Mouse (Mus musculus) erythroblast, embryonic 14.5 days (primary cell): Measurements from ENCODE around the gene Col23a1. TPM values are rescaled to one million over a fixed set of nuclear protein-coding genes. Genes with fewer than 3 reads are reported as not detected.

Experiments
- H3K27me3 ChIP-seq: 2 replicates; pipeline ENCODE4 v1.6.1; 2012; ENCODE audit warnings: inconsistent platforms; ENCODE audit not compliant: control insufficient read depth
- H3K36me3 ChIP-seq: 2 replicates; pipeline ENCODE4 v1.6.1; 2012; ENCODE audit warnings: mild to moderate bottlenecking, inconsistent platforms; ENCODE audit not compliant: control insufficient read depth
- H3K4me1 ChIP-seq: 2 replicates; pipeline ENCODE4 v1.6.1; 2012; ENCODE audit warnings: inconsistent platforms; ENCODE audit not compliant: control insufficient read depth
- H3K4me3 ChIP-seq: replicated peaks from 2 replicates; pipeline ENCODE3; 2012; ENCODE audit warnings: moderate library complexity, mild to moderate bottlenecking, inconsistent platforms
- H3K9me3 ChIP-seq: 2 replicates; pipeline ENCODE4 v1.6.1; 2012; ENCODE audit warnings: low read length, inconsistent platforms, mixed read lengths; ENCODE audit not compliant: control insufficient read depth
- GATA1 ChIP-seq: IDR thresholded peaks from 2 replicates; pipeline ENCODE4 v1.6.1; 2012; ENCODE audit warnings: low read length, inconsistent platforms, mixed read lengths
- TAL1 ChIP-seq: IDR thresholded peaks from 3 replicates; pipeline ENCODE4 v1.6.1; 2012; ENCODE audit warnings: low read length, inconsistent platforms, mixed read lengths
- polyA plus RNA-seq: library from polyadenylated mRNA; stranded (reverse); fragments of >175 nt; gene quantifications from 2 replicates; pipeline ENCODE4 v1.2.3, GENCODE M21; 2012

The Col23a1 gene
- not detected in 2 replicates for polyA plus RNA-seq

GRCm38 (mm10) chr11:51289564-51290041 is at the start of gene Col23a1:
Col23a1 (plus strand) TSS chr11:51289920.
- TF ChIP-seq TAL1: no peak
- Histone ChIP-seq H3K9me3 (no peaks in the 10 kb centered on the region; the same call in 1 of the 2 replicates), H3K4me1 (peaks cover 5% of the 10 kb centered on the region), H3K36me3 (peaks cover 11% of the 10 kb centered on the region), H3K27me3 (peaks cover 52% of the 10 kb centered on the region), H3K4me3 (peak within 1 kb of the TSS; percentile 48)

- no peaks in the 10 kb centered on the region for H3K4me1 ChIP-seq
- no peak overlapping the region for H3K4me3 ChIP-seq
- H3K36me3 ChIP-seq: no peaks in the 10 kb centered on the region
- no peaks in the 10 kb centered on the region for H3K27me3 ChIP-seq
- no peak for TF ChIP-seq GATA1
- TF ChIP-seq TAL1: no peak
- no peaks in the 10 kb centered on the region for H3K9me3 ChIP-seq
These were observed 46.8 kb upstream of the Col23a1 start for GRCm38 (mm10) chr11:51242897-51243296.

GRCm38 (mm10) chr11:51257006-51257405 is 32.7 kb upstream of the Col23a1 start:
- H3K9me3 ChIP-seq: no peaks in the 10 kb centered on the region
- no peak for TF ChIP-seq GATA1
- TF ChIP-seq TAL1: no peak

DNA sequence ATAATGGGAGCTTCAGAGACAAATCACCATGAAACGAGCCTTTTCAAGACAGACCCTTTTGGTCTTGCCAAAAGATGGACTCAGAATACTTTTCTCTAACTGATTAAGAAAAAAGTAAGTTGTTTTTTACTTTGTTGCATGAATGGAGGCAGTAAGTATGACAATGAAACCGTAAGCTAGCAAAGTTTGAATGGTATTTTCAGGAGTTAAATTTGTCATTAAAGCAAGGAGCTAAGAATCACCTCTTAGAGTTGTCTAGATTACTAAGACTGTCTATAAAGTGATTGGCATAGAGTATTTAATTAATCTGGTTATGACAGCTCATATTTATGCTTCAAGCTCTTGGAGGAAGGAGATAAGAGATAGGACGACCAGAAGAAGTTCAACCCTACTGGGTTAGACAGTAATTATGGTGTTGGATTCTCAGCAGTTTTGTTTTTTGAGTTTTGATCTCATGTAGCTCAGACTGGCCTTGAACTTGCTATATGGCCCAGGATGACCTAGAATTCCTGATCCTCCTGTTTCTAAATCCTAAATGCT is 28.0 kb upstream of the Col23a1 start, which contains the start of gene Clk4:
Gene Clk4 (plus strand): TSS at position 51 of the 540 bp plus-strand sequence.
- TF ChIP-seq TAL1 (no peak), GATA1 (no peak)
- Histone ChIP-seq H3K27me3 (peaks cover 21% of the 10 kb centered on the region), H3K4me3 (peak within 1 kb of the TSS; percentile 92), H3K36me3 (peaks cover 19% of the 10 kb centered on the region), H3K4me1 (peaks cover 42% of the 10 kb centered on the region), H3K9me3 (no peaks in the 10 kb centered on the region)

More at GRCm38 (mm10) chr11:51257006-51257405, 32.7 kb upstream of the Col23a1 start:
- Histone ChIP-seq H3K36me3 (no peaks in the 10 kb centered on the region), H3K4me1 (peaks cover 7% of the 10 kb centered on the region), H3K4me3 (no peak overlapping the region), H3K27me3 (peaks cover 25% of the 10 kb centered on the region)

GRCm38 (mm10) chr11:51262342-51263285 is 27.1 kb upstream of the Col23a1 start, which contains the start of gene BC049762:
BC049762 (minus strand) TSS chr11:51263046.
- Histone ChIP-seq H3K4me1 (peaks cover 47% of the 10 kb centered on the region), H3K9me3 (no peaks in the 10 kb centered on the region), H3K4me3 (peak within 1 kb of the TSS; percentile 92), H3K36me3 (peaks cover 28% of the 10 kb centered on the region), H3K27me3 (peaks cover 19% of the 10 kb centered on the region)
- TF ChIP-seq TAL1: no peak
- no peak for TF ChIP-seq GATA1

- Histone ChIP-seq H3K4me3 (peak overlapping the region; percentile 92), H3K27me3 (peaks cover 16% of the 10 kb centered on the region), H3K36me3 (peaks cover 35% of the 10 kb centered on the region), H3K9me3 (no peaks in the 10 kb centered on the region), H3K4me1 (peaks cover 47% of the 10 kb centered on the region)
- TF ChIP-seq TAL1 (no peak), GATA1 (no peak)
These were observed 26.4 kb upstream of the Col23a1 start for GRCm38 (mm10) chr11:51263286-51263831.

DNA sequence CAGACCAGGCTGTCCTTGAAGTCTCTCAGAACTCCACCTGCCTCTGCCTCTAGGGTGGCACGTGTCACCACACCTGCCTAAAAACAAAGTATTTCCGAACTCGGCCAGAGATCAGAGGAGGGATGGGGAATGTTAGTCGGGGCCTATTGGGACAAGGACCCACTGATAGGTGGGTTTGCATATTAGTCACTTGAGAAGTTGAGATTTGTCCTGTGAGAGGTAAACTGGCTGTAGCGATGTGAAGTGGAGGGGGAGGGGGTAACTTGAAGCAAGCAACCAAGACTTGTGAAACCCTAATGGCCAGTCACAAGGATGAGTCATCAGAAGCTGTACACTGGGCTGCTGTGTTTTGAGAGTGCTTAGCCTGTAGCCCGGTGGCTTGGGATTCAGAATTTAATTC is 25.4 kb upstream of the Col23a1 start:
- Histone ChIP-seq H3K4me3 (peak overlapping the region; percentile 92), H3K9me3 (no peaks in the 10 kb centered on the region), H3K4me1 (peaks cover 48% of the 10 kb centered on the region), H3K36me3 (peaks cover 45% of the 10 kb centered on the region), H3K27me3 (peaks cover 10% of the 10 kb centered on the region)
- TF ChIP-seq GATA1: no peak
- TF ChIP-seq TAL1: no peak

- Histone ChIP-seq H3K4me1 (peaks cover 48% of the 10 kb centered on the region), H3K36me3 (peaks cover 54% of the 10 kb centered on the region), H3K9me3 (no peaks in the 10 kb centered on the region), H3K27me3 (peaks cover 2% of the 10 kb centered on the region; the same call in 1 of the 2 replicates), H3K4me3 (peak overlapping the region; percentile 92)
- TF ChIP-seq TAL1 (no peak), GATA1 (no peak)
These were observed 24.4 kb upstream of the Col23a1 start for GRCm38 (mm10) chr11:51265326-51265725.

GRCm38 (mm10) chr11:51274418-51274817 is 15.3 kb upstream of the Col23a1 start:
- TF ChIP-seq TAL1: no peak
- no peak for TF ChIP-seq GATA1
- H3K9me3 ChIP-seq: no peaks in the 10 kb centered on the region
- no peaks in the 10 kb centered on the region for H3K27me3 ChIP-seq
- peaks cover 96% of the 10 kb centered on the region for H3K36me3 ChIP-seq
- no peak overlapping the region for H3K4me3 ChIP-seq
- no peaks in the 10 kb centered on the region; the same call in 1 of the 2 replicates for H3K4me1 ChIP-seq
